Mouse (Mus musculus) myocyte (in vitro differentiated cells): Measurements from ENCODE around the gene Plcb2. TPM values are rescaled to one million over a fixed set of nuclear protein-coding genes. Genes with fewer than 3 reads are reported as not detected.

Source experiments
- H3K27me3 ChIP-seq: one replicate; pipeline ENCODE4 v1.6.1; 2011; ENCODE audit not compliant: control insufficient read depth, insufficient read depth, insufficient read length
- H3K36me3 ChIP-seq: one replicate; pipeline ENCODE4 v1.6.1; 2011; ENCODE audit not compliant: control insufficient read depth, insufficient read depth
- H3K4me2 ChIP-seq: one replicate; pipeline ENCODE4 v1.6.1; 2011; ENCODE audit warnings: low read depth, control low read depth
- H3K4me3 ChIP-seq: one replicate; pipeline ENCODE4 v1.5.1; 2011; ENCODE audit warnings: mild to moderate bottlenecking, control low read depth, moderate library complexity
- H3K79me2 ChIP-seq: one replicate; pipeline ENCODE4 v1.6.1; 2011; ENCODE audit not compliant: control insufficient read depth, insufficient read depth
- H3ac ChIP-seq: one replicate; pipeline ENCODE4 v1.6.1; 2011; ENCODE audit not compliant: control insufficient read depth, insufficient read length
- CEBPB ChIP-seq: IDR thresholded peaks from 2 replicates; pipeline ENCODE4 v1.6.1; 2011; ENCODE audit warnings: mild to moderate bottlenecking, moderate library complexity; ENCODE audit not compliant: poor library complexity, insufficient read depth, severe bottlenecking
- E2F4 ChIP-seq: IDR thresholded peaks from one replicate; pipeline ENCODE4 v1.6.1; 2011; ENCODE audit warnings: mild to moderate bottlenecking, control low read depth, moderate library complexity; ENCODE audit not compliant: insufficient read depth
- MAX ChIP-seq: IDR thresholded peaks from one replicate; pipeline ENCODE4 v1.6.1; 2011; ENCODE audit warnings: low read depth, mild to moderate bottlenecking, control low read depth
- MYOD1 ChIP-seq, 3 experiments: IDR thresholded peaks; one replicate each; pipeline ENCODE4 v1.6.1; 2011; ENCODE audit warnings: control low read depth in 2 of 3, low read depth in 2 of 3, mild to moderate bottlenecking in 2 of 3, moderate library complexity in 1 of 3; ENCODE audit not compliant: insufficient read length in 2 of 3, control insufficient read depth in 1 of 3
- MYOG ChIP-seq, 3 experiments: IDR thresholded peaks; one replicate each; pipeline ENCODE4 v1.6.1; 2011; ENCODE audit warnings: control low read depth in 2 of 3, low read depth in 2 of 3, mild to moderate bottlenecking in 2 of 3; ENCODE audit not compliant: insufficient read length in 2 of 3, control insufficient read depth in 1 of 3, insufficient read depth in 1 of 3
- POLR2A ChIP-seq: IDR thresholded peaks from one replicate; pipeline ENCODE4 v1.6.1; 2011; ENCODE audit warnings: low read depth, mild to moderate bottlenecking, control low read depth, moderate library complexity; ENCODE audit not compliant: insufficient read length
- POLR2AphosphoS2 ChIP-seq: IDR thresholded peaks from one replicate; pipeline ENCODE4 v1.6.1; 2011; ENCODE audit warnings: low read depth, control low read depth; ENCODE audit not compliant: insufficient read length
- REST ChIP-seq: IDR thresholded peaks from one replicate; pipeline ENCODE4 v1.6.1; 2011; ENCODE audit warnings: mild to moderate bottlenecking, control low read depth, moderate library complexity; ENCODE audit not compliant: insufficient read depth, insufficient read length
- SRF ChIP-seq: IDR thresholded peaks from one replicate; pipeline ENCODE4 v1.6.1; 2011; ENCODE audit warnings: low read depth; ENCODE audit not compliant: control insufficient read depth, insufficient read length
- TCF12 ChIP-seq: IDR thresholded peaks from one replicate; pipeline ENCODE4 v1.6.1; 2011; ENCODE audit warnings: mild to moderate bottlenecking, control low read depth; ENCODE audit not compliant: poor library complexity, insufficient read depth, severe bottlenecking
- TCF3 ChIP-seq: IDR thresholded peaks from one replicate; pipeline ENCODE4 v1.6.1; 2011; ENCODE audit warnings: low read depth, control low read depth; ENCODE audit not compliant: insufficient read length
- USF1 ChIP-seq: IDR thresholded peaks from one replicate; pipeline ENCODE4 v1.6.1; 2011; ENCODE audit warnings: low read depth, mild to moderate bottlenecking, control low read depth, moderate library complexity
- polyA plus RNA-seq: library from polyadenylated mRNA; unstranded; fragments of >200 nt; fragmentation: generic; extraction: Trizol; gene quantifications from one replicate; pipeline ENCODE4 v1.2.1, GENCODE M21; 2012; ENCODE audit warnings: missing spikeins

Gene Plcb2
- polyA plus RNA-seq = not detected

GRCm38 (mm10) chr2:118728337-118728736 lies at the start of gene Plcb2:
Gene Plcb2 (minus strand): TSS chr2:118728438.
- Histone ChIP-seq H3K27me3 (peaks cover 54% of the 10 kb centered on the region), H3ac (no peak within 1 kb of the TSS), H3K4me3 (no peak within 1 kb of the TSS), H3K4me2 (no peak within 1 kb of the TSS), H3K79me2 (no peaks in the 10 kb centered on the region), H3K36me3 (no peaks in the 10 kb centered on the region)
- TF ChIP-seq TCF3 (no peak), REST (no peak), CEBPB (no peak), SRF (no peak), MYOD1 (IDR thresholded peaks at IDR 0.05; ENCODE audit: control insufficient read depth in 1 of 3, insufficient read length in 2 of 3, low read depth in 2 of 3) (no peak), POLR2AphosphoS2 (no peak), MYOG (IDR thresholded peaks at IDR 0.05; ENCODE audit: control insufficient read depth in 1 of 3, insufficient read depth in 1 of 3, insufficient read length in 2 of 3, low read depth in 2 of 3) (no peak), TCF12 (no peak), MAX (no peak)

DNA sequence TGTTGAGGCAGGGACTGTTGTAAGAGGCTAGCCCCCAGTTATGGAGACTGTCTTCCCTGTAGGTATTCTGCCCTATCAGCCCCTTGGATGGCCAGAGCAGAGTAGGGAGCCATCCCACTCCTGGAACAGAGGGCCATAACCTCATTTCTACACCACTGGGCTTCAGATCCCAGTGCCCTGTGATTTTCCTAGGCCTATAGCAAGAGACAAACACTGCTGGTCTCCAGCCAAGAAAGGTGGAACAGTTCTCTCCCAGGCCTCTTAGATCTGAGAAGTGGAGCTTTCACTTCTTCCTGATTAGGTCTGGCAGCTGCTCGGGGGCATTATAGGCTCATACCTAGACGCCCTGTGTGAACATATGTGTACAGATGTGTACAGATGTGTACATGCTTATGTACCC lies 48.1 kb upstream of the Plcb2 start:
- TF ChIP-seq TCF12 = no peak
- no peak for TF ChIP-seq POLR2A
- no peak for TF ChIP-seq POLR2AphosphoS2
- no peak for TF ChIP-seq E2F4
- TF ChIP-seq SRF = no peak
- TF ChIP-seq CEBPB = no peak
- TF ChIP-seq MYOG (IDR thresholded peaks at IDR 0.05; ENCODE audit: control insufficient read depth in 1 of 3, insufficient read depth in 1 of 3, insufficient read length in 2 of 3, low read depth in 2 of 3) = no peak
- no peak for TF ChIP-seq MAX
- no peak for TF ChIP-seq MYOD1 (IDR thresholded peaks at IDR 0.05; ENCODE audit: control insufficient read depth in 1 of 3, insufficient read length in 2 of 3, low read depth in 2 of 3)
- no peak for TF ChIP-seq TCF3
- TF ChIP-seq REST = no peak
- no peak for TF ChIP-seq USF1
- Histone ChIP-seq H3K36me3 (no peaks in the 10 kb centered on the region), H3K4me2 (no peak overlapping the region), H3K4me3 (no peak overlapping the region), H3K27me3 (no peaks in the 10 kb centered on the region), H3ac (no peak overlapping the region), H3K79me2 (no peaks in the 10 kb centered on the region)

GRCm38 (mm10) chr2:118775846-118776245 lies 47.6 kb upstream of the Plcb2 start:
- no peaks in the 10 kb centered on the region for H3K27me3 ChIP-seq
- no peak overlapping the region for H3ac ChIP-seq
- no peak overlapping the region for H3K4me2 ChIP-seq
- no peaks in the 10 kb centered on the region for H3K79me2 ChIP-seq
- H3K4me3 ChIP-seq = no peak overlapping the region
- TF ChIP-seq CEBPB = no peak
- peak in 1 of 3 experiments; percentile 57 for TF ChIP-seq MYOD1 (IDR thresholded peaks at IDR 0.05; ENCODE audit: control insufficient read depth in 1 of 3, insufficient read length in 2 of 3, low read depth in 2 of 3)
- TF ChIP-seq USF1 = no peak
- no peak for TF ChIP-seq REST
- no peak for TF ChIP-seq SRF
- TF ChIP-seq TCF3 = no peak
- no peak for TF ChIP-seq POLR2AphosphoS2
- no peaks in the 10 kb centered on the region for H3K36me3 ChIP-seq

DNA sequence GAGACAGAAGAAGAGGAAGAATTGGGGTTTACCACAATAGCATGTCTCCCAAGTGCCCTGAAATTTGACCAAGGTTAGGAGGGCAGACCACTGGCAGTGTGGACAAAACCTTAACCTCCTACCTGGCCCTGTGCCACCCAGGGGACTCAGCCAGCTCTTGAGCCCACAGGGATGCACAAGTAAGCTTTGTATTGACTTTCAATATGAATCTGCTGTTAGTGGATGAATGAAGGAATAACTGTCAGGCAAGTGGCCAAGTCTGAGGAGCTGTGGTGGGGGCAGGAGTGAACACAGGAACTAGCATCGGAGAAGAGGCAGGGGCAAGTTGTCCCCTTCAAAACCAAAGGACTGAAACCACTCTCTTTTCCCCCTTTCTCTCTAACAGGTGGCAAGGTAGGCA lies 47.2 kb upstream of the Plcb2 start:
- Histone ChIP-seq H3K4me2 (no peak overlapping the region), H3K79me2 (no peaks in the 10 kb centered on the region), H3ac (no peak overlapping the region), H3K27me3 (no peaks in the 10 kb centered on the region), H3K36me3 (no peaks in the 10 kb centered on the region), H3K4me3 (no peak overlapping the region)
- TF ChIP-seq TCF3 = no peak
- no peak for TF ChIP-seq TCF12
- no peak for TF ChIP-seq USF1
- no peak for TF ChIP-seq CEBPB

DNA sequence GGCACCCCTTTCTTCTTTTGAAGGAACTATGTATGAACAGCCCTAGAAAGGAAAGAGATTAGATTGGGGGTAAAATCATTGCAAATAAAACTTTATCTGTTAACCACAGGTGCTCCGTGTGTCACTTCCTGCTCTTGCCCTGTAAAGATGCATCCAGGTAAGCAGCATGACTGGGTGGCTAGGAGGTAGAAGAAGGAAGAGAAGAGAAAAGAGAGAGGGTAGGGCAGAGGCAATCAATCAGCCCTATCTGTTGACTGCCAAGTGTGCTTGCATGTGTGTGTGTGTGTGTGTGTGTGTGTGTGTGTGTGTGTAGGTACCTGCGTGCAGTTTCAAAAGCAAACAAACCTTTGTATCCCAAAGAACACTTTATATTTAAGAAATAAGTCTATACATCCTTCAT lies 46.3 kb upstream of the Plcb2 start:
- H3K79me2 ChIP-seq = no peaks in the 10 kb centered on the region
- no peak for TF ChIP-seq MYOG (IDR thresholded peaks at IDR 0.05; ENCODE audit: control insufficient read depth in 1 of 3, insufficient read depth in 1 of 3, insufficient read length in 2 of 3, low read depth in 2 of 3)
- no peak for TF ChIP-seq USF1
- TF ChIP-seq MAX = no peak
- TF ChIP-seq CEBPB = no peak
- no peak for TF ChIP-seq POLR2A
- TF ChIP-seq E2F4 = no peak
- no peak for TF ChIP-seq TCF3
- TF ChIP-seq MYOD1 (IDR thresholded peaks at IDR 0.05; ENCODE audit: control insufficient read depth in 1 of 3, insufficient read length in 2 of 3, low read depth in 2 of 3) = no peak
- TF ChIP-seq REST = no peak
- no peak for TF ChIP-seq TCF12
- TF ChIP-seq POLR2AphosphoS2 = no peak
- H3ac ChIP-seq = no peak overlapping the region
- no peaks in the 10 kb centered on the region for H3K36me3 ChIP-seq
- H3K4me2 ChIP-seq = no peak overlapping the region
- no peak overlapping the region for H3K4me3 ChIP-seq
- no peaks in the 10 kb centered on the region for H3K27me3 ChIP-seq
